Mouse (Mus musculus): ENCODE data around the gene Adam6b. TPM values are rescaled to one million over a fixed set of nuclear protein-coding genes. Genes with fewer than 3 reads are reported as not detected.
A peak's percentile ranks its signal among the peaks of the same experiment; 100 is the strongest.
"Not testable (repeated sequence)": the region's sequence is repeated elsewhere in the genome, so short reads cannot be mapped to it uniquely, and the experiment has no call there.

Adam6b gene
- not detected in 2 replicates for total RNA-seq (2021)
- long read RNA-seq, result 0 reads

- DNase-seq, result not testable (repeated sequence)
These were observed at the start of gene Adam6b for GRCm38 (mm10) chr12:113489211-113489610. TSS of gene Adam6b (plus strand) at chr12:113489511.

- DNase-seq, result no peak
These were observed 43.2 kb upstream of the Adam6b start for GRCm38 (mm10) chr12:113446061-113446460.

- no peak for DNase-seq
These were observed 13.1 kb upstream of the Adam6b start for GRCm38 (mm10) chr12:113476164-113476563.

GRCm38 (mm10) chr12:113482147-113482546, 7.2 kb upstream of the Adam6b start:
- DNase-seq, result no peak

- no peak for DNase-seq
These were observed 6.5 kb upstream of the Adam6b start for GRCm38 (mm10) chr12:113482661-113483389.

GRCm38 (mm10) chr12:113483492-113484162, 5.7 kb upstream of the Adam6b start:
- no peak for DNase-seq

GRCm38 (mm10) chr12:113484971-113485485, 4.3 kb upstream of the Adam6b start:
- DNase-seq, result no peak

- peak; percentile 57 for DNase-seq
These were observed 1.6 kb upstream of the Adam6b start for GRCm38 (mm10) chr12:113487693-113488092.

- no peak for DNase-seq
These were observed 36.6 kb downstream of the Adam6b start for GRCm38 (mm10) chr12:113525901-113526300.

Other genes with a start within 250 kb of the Adam6b start
- not detected in 2 replicates for gene Adam6a, start 54.4 kb downstream of the Adam6b start, total RNA-seq (2021)